In genomic region chr1:59418748-59419147, GRCm38 (mm10) we compare ENCODE assay signal across 24 mouse cellular contexts.
DNase-seq lines count a peak whose midpoint lies in the region; ATAC-seq and TF ChIP-seq lines count a peak whose summit lies in the region.
"Had no signal": no experiment of that assay in that cellular context is flagged by ENCODE, and none has a peak within 500 bp of the region (broad histone marks: within the 10 kb centered on the region; RNA-seq: fewer than 3 reads in every experiment).

No protein-coding gene starts in this region.

- no peaks in the 10 kb centered on the region for H3K36me3 ChIP-seq in hindbrain, embryonic 10.5 days
- H3K36me3 ChIP-seq in hindbrain, embryonic 14.5 days (replicated peaks; ENCODE audit: control insufficient read depth, insufficient read depth) = no peaks in the 10 kb centered on the region
- H3K36me3 ChIP-seq in midbrain, embryonic 10.5 days = no peaks in the 10 kb centered on the region
- H3K36me3 ChIP-seq in midbrain, postnatal 0 days (ENCODE audit: insufficient read depth, low read length) = no peaks in the 10 kb centered on the region
- no peaks in the 10 kb centered on the region for H3K36me3 ChIP-seq in liver, embryonic 13.5 days
- no peaks in the 10 kb centered on the region for H3K36me3 ChIP-seq in myocyte (ENCODE audit: control insufficient read depth, insufficient read depth)
- H3K36me3 ChIP-seq: embryonic facial prominence, embryonic 13.5 days; forebrain, embryonic 12.5 days; forebrain, embryonic 15.5 days; heart, embryonic 12.5 days; heart, embryonic 15.5 days; hindbrain, embryonic 15.5 days had no signal

- H3K4me3 ChIP-seq in hindbrain, embryonic 10.5 days = no peak overlapping the region
- no peak overlapping the region for H3K4me3 ChIP-seq in hindbrain, embryonic 14.5 days (replicated peaks; ENCODE audit: low read length)
- H3K4me3 ChIP-seq in midbrain, embryonic 10.5 days = no peak overlapping the region
- no peak overlapping the region for H3K4me3 ChIP-seq in midbrain, postnatal 0 days (ENCODE audit: low read depth, low read length)
- no peak overlapping the region for H3K4me3 ChIP-seq in liver, embryonic 13.5 days (replicated peaks)
- no peak overlapping the region for H3K4me3 ChIP-seq in myocyte
- H3K4me3 ChIP-seq: embryonic facial prominence, embryonic 13.5 days; forebrain, embryonic 12.5 days; forebrain, embryonic 15.5 days; heart, embryonic 12.5 days; heart, embryonic 15.5 days; hindbrain, embryonic 15.5 days had no signal

- H3K27ac ChIP-seq in hindbrain, embryonic 10.5 days = peak overlapping the region; percentile 74
- no peak overlapping the region for H3K27ac ChIP-seq in hindbrain, embryonic 14.5 days
- peak overlapping the region; percentile 33; the same call in 1 of the 2 replicates for H3K27ac ChIP-seq in midbrain, embryonic 10.5 days (replicated peaks)
- no peak overlapping the region for H3K27ac ChIP-seq in midbrain, postnatal 0 days (ENCODE audit: low read depth, low read length)
- H3K27ac ChIP-seq in liver, embryonic 13.5 days = no peak overlapping the region
- H3K27ac ChIP-seq: embryonic facial prominence, embryonic 13.5 days; forebrain, embryonic 12.5 days; forebrain, embryonic 15.5 days; heart, embryonic 15.5 days; hindbrain, embryonic 15.5 days had no signal

- TF ChIP-seq POLR2A in myocyte (IDR thresholded peaks at IDR 0.05; ENCODE audit: insufficient read length, low read depth) = no peak

- no peaks in the 10 kb centered on the region for H3K79me2 ChIP-seq in myocyte (ENCODE audit: control insufficient read depth, insufficient read depth)

- 85% methylated on average over 9 of the region's 9 CpGs for WGBS in hindbrain, embryonic 10.5 days
- WGBS in hindbrain, embryonic 14.5 days = 91% methylated on average over 9 of the region's 9 CpGs
- WGBS in midbrain, embryonic 10.5 days = 86% methylated on average over 9 of the region's 9 CpGs
- 86% methylated on average over 9 of the region's 9 CpGs for WGBS in midbrain, postnatal 0 days
- 65% methylated on average over 9 of the region's 9 CpGs for WGBS in liver, embryonic 13.5 days (ENCODE audit: insufficient replicate concordance)

- H3K4me2 ChIP-seq in hindbrain, embryonic 14.5 days (replicated peaks) = no peak overlapping the region
- H3K4me2 ChIP-seq in midbrain, postnatal 0 days (ENCODE audit: low read depth, low read length, poor library complexity, severe bottlenecking) = no peak overlapping the region
- H3K4me2 ChIP-seq in liver, embryonic 13.5 days = no peak overlapping the region
- H3K4me2 ChIP-seq in myocyte (ENCODE audit: low read depth) = peak overlapping the region; percentile 32
- H3K4me2 ChIP-seq: embryonic facial prominence, embryonic 13.5 days; forebrain, embryonic 12.5 days; forebrain, embryonic 15.5 days; heart, embryonic 12.5 days; heart, embryonic 15.5 days; hindbrain, embryonic 15.5 days had no signal

- no peak for DNase-seq in hindbrain, embryonic 10.5 days (ENCODE audit: low spot score)
- no peak for DNase-seq in hindbrain, embryonic 14.5 days (ENCODE audit: low spot score)
- no peak for DNase-seq in midbrain, embryonic 10.5 days (ENCODE audit: low spot score)
- DNase-seq in midbrain, postnatal 0 days (ENCODE audit: low spot score) = no peak
- DNase-seq in liver, embryonic 13.5 days = no peak
- DNase-seq in neural tube, embryonic 10.5 days (ENCODE audit: extremely low spot score, low spot score) = no peak
- no peak for DNase-seq in thymus, postnatal 0 days (ENCODE audit: low spot score)
- DNase-seq: adrenal gland, adult 2 months; adrenal gland, postnatal 14 days; B cell, adult 2 months; cerebellum, adult 11 months; cerebellum, adult 8-10 months; cerebellum, postnatal 10 days; gastrocnemius, postnatal 25 days; heart, adult 18-20 months; heart, postnatal 10 days; heart, postnatal 36 days had no signal

- H3K9ac ChIP-seq in hindbrain, embryonic 14.5 days = no peak overlapping the region
- no peak overlapping the region for H3K9ac ChIP-seq in midbrain, postnatal 0 days (replicated peaks; ENCODE audit: low read length, poor library complexity, severe bottlenecking)
- H3K9ac ChIP-seq in liver, embryonic 13.5 days = no peak overlapping the region
- H3K9ac ChIP-seq: embryonic facial prominence, embryonic 13.5 days; forebrain, embryonic 12.5 days; forebrain, embryonic 15.5 days; heart, embryonic 12.5 days; heart, embryonic 15.5 days; hindbrain, embryonic 15.5 days had no signal

- peaks cover 86% of the 10 kb centered on the region for H3K4me1 ChIP-seq in hindbrain, embryonic 10.5 days (replicated peaks)
- 0 out of 2 replicates have a peak, but pooled peaks cover 13% of the 10 kb centered on the region for H3K4me1 ChIP-seq in hindbrain, embryonic 14.5 days (replicated peaks; ENCODE audit: control insufficient read depth, insufficient read depth, low read length)
- peaks cover 65% of the 10 kb centered on the region for H3K4me1 ChIP-seq in midbrain, embryonic 10.5 days
- no peaks in the 10 kb centered on the region for H3K4me1 ChIP-seq in midbrain, postnatal 0 days (ENCODE audit: insufficient read depth, low read length)
- peaks cover 13% of the 10 kb centered on the region; the same call in 1 of the 2 replicates for H3K4me1 ChIP-seq in liver, embryonic 13.5 days (replicated peaks)
- H3K4me1 ChIP-seq: heart, embryonic 12.5 days had no signal

- ATAC-seq in hindbrain, embryonic 14.5 days (ENCODE audit: low FRiP score) = no peak
- no peak for ATAC-seq in midbrain, postnatal 0 days (ENCODE audit: low FRiP score)
- ATAC-seq in liver, embryonic 13.5 days (ENCODE audit: low read depth) = 0 out of 2 replicates have a peak, but pooled peaks have one; percentile 29
- ATAC-seq: forebrain, embryonic 15.5 days had no signal

- no peaks in the 10 kb centered on the region for H3K9me3 ChIP-seq in hindbrain, embryonic 10.5 days
- no peaks in the 10 kb centered on the region for H3K9me3 ChIP-seq in hindbrain, embryonic 14.5 days (ENCODE audit: control insufficient read depth, low read length)
- no peaks in the 10 kb centered on the region for H3K9me3 ChIP-seq in midbrain, embryonic 10.5 days (replicated peaks)
- H3K9me3 ChIP-seq in midbrain, postnatal 0 days (ENCODE audit: low read length) = no peaks in the 10 kb centered on the region
- no peaks in the 10 kb centered on the region for H3K9me3 ChIP-seq in liver, embryonic 13.5 days (replicated peaks)
- H3K9me3 ChIP-seq: embryonic facial prominence, embryonic 13.5 days; forebrain, embryonic 12.5 days; forebrain, embryonic 15.5 days; heart, embryonic 12.5 days; heart, embryonic 15.5 days; hindbrain, embryonic 15.5 days had no signal

- H3K27me3 ChIP-seq in hindbrain, embryonic 10.5 days (ENCODE audit: insufficient read depth, poor library complexity, severe bottlenecking) = peaks cover 4% of the 10 kb centered on the region; the same call in 1 of the 2 replicates
- no peaks in the 10 kb centered on the region for H3K27me3 ChIP-seq in hindbrain, embryonic 14.5 days (ENCODE audit: control insufficient read depth, insufficient read depth, low read length)
- H3K27me3 ChIP-seq in midbrain, embryonic 10.5 days (ENCODE audit: low read depth, poor library complexity, severe bottlenecking) = peaks cover 9% of the 10 kb centered on the region; the same call in 1 of the 2 replicates
- no peaks in the 10 kb centered on the region for H3K27me3 ChIP-seq in midbrain, postnatal 0 days (ENCODE audit: insufficient read depth, low read length)
- no peaks in the 10 kb centered on the region for H3K27me3 ChIP-seq in liver, embryonic 13.5 days
- no peaks in the 10 kb centered on the region for H3K27me3 ChIP-seq in myocyte (ENCODE audit: control insufficient read depth, insufficient read depth, insufficient read length)
- H3K27me3 ChIP-seq: embryonic facial prominence, embryonic 13.5 days; forebrain, embryonic 12.5 days; forebrain, embryonic 15.5 days had no signal

- H3ac ChIP-seq in myocyte (ENCODE audit: control insufficient read depth, insufficient read length) = no peak overlapping the region

- TF ChIP-seq CTCF in midbrain, postnatal 0 days (IDR thresholded peaks at IDR 0.05) = no peak

TF ChIP-seq in myocyte, 11 proteins besides CTCF, POLR2A, EP300 and RAD21:
- TF ChIP-seq SRF (IDR thresholded peaks at IDR 0.05; ENCODE audit: control insufficient read depth, insufficient read length, low read depth) (no peak), CEBPB (IDR thresholded peaks at IDR 0.05; ENCODE audit: insufficient read depth, poor library complexity, severe bottlenecking) (no peak), TCF12 (IDR thresholded peaks at IDR 0.05; ENCODE audit: insufficient read depth, poor library complexity, severe bottlenecking) (no peak), TCF3 (IDR thresholded peaks at IDR 0.05; ENCODE audit: insufficient read length, low read depth) (no peak), USF1 (IDR thresholded peaks at IDR 0.05; ENCODE audit: low read depth) (no peak), E2F4 (IDR thresholded peaks at IDR 0.05; ENCODE audit: insufficient read depth) (no peak), MYOG (IDR thresholded peaks at IDR 0.05; ENCODE audit: control insufficient read depth in 1 of 3, insufficient read depth in 1 of 3, insufficient read length in 2 of 3, low read depth in 2 of 3) (no peak), REST (IDR thresholded peaks at IDR 0.05; ENCODE audit: insufficient read depth, insufficient read length) (no peak), MAX (IDR thresholded peaks at IDR 0.05; ENCODE audit: low read depth) (no peak), MYOD1 (IDR thresholded peaks at IDR 0.05; ENCODE audit: control insufficient read depth in 1 of 3, insufficient read length in 2 of 3, low read depth in 2 of 3) (no peak)

Comparison
In these comparisons a context has a peak if more than half of its experiments do, and no peak if none do; other contexts are left out.
1. H3K27ac ChIP-seq: peak in hindbrain, embryonic 10.5 days (single experiment) and midbrain, embryonic 10.5 days (single experiment); none in hindbrain, embryonic 14.5 days (single experiment), midbrain, postnatal 0 days (single experiment) and liver, embryonic 13.5 days (single experiment).